Mouse (Mus musculus) CD4-positive naive resting alpha-beta T cell, adult 76 days (primary cell): Measurements from ENCODE around the gene Mfsd4b1. TPM values are rescaled to one million over a fixed set of nuclear protein-coding genes. Genes with fewer than 3 reads are reported as not detected.

Experiments
- total RNA-seq: library from RNA; stranded (reverse); gene quantifications from one replicate; pipeline ENCODE4 v1.2.4, GENCODE M21; 2023

The Mfsd4b1 gene
- 0.21 TPM for total RNA-seq

GRCm38 (mm10) chr10:40024554-40025428 is at the start of gene Mfsd4b1:
Mfsd4b1 (minus strand) TSS chr10:40025268.

GRCm38 (mm10) chr10:39986466-39986865 is 38.6 kb downstream of the Mfsd4b1 start, which contains the start of gene Mfsd4b5:
Mfsd4b5 (minus strand) TSS chr10:39986646.

GRCm38 (mm10) chr10:39959761-39960440 is 65.2 kb downstream of the Mfsd4b1 start, which contains the start of gene Mfsd4b3:
Mfsd4b3 (minus strand) TSS chr10:39960153.

Other genes starting within 250 kb of the Mfsd4b1 start
- gene Mfsd4b4, start 126.0 kb downstream of the Mfsd4b1 start, total RNA-seq = 4.9 TPM
- not detected for gene Mfsd4b2, start 98.3 kb downstream of the Mfsd4b1 start, total RNA-seq
- gene Mfsd4b3, start 65.1 kb downstream of the Mfsd4b1 start, total RNA-seq = 0.94 TPM
- not detected for gene Mfsd4b5, start 38.6 kb downstream of the Mfsd4b1 start, total RNA-seq
- 7.8 TPM for gene Slc16a10, start 117.0 kb upstream of the Mfsd4b1 start, total RNA-seq
- gene Rpf2, start 221.8 kb upstream of the Mfsd4b1 start, total RNA-seq = 17.7 TPM
- 25.1 TPM for gene Gtf3c6, start 232.8 kb upstream of the Mfsd4b1 start, total RNA-seq